Mouse (Mus musculus) c-Kit-negative CD71-positive TER-119-positive erythroid progenitor cells, embryonic 14.5 days (primary cell): ENCODE measurements at regions not wholly inside any gene's neighbourhood (a gene's known extent, or its start where the extent isn't known, plus 50 kb on each side); places are given as distances from the start of the nearest gene placed in this dataset.

Experiments
- DNase-seq: peaks from one replicate; pipeline ENCODE4 v3.0.0-alpha.2; 2013; ENCODE audit warnings: low read depth, low spot score

DNA sequence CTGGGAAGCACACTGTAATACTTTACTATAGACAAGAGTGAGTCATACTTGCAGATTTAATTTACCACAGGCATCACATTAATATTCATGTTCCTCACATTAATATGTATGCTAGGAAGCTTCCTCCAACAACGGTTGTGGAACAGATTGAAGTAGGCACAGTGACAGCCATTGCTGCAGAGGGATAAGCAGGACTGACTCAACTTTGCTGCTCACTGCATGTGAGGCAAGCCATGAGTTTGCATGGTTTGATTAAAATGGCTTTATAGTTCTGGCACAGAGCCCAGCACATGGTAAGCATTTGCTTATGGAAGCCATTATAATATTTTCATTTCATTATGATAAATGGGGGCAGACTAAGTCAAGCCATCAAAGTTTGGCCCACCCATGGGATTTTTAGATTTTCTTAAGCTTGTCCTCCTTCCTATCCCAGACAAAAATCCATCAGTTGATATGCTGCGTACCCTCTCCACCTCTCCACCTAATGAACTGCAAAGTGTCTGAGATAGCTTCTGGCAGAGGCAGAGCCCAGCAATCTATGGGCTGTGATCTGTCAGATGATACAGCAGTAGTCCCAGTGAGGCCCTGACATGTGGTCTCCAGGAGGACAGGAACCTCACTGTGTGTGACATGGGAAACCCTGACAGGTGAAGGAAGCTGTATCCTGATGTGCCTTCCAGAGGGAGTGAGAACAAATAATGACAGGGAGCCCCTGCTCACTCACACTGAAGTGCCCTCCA lies 109.6 kb upstream of the Arrdc4 start:
- DNase-seq: no peak

GRCm38 (mm10) chr7:68851981-68852575 lies 103.0 kb upstream of the Arrdc4 start:
- DNase-seq: no peak

DNA sequence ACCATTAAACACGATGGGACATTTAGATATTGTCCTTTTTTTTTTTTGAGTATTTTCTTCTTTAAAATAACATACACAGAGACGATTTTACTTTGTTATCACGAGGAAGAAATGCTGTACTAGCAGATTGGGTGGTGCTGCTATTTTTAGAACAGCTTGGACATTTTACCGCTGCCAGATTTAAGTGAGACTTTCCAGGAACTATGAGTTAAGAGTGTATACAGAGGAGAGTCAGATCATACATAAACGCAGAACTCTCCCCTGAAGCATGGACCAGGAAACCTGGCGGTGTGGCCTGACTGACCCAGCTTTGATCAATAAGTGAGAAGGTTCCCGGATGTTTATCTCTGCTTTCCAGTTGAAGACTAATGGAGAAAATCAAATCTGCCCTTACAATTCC lies 95.6 kb upstream of the Arrdc4 start:
- DNase-seq: no peak

- DNase-seq: no peak
These were observed 94.3 kb upstream of the Arrdc4 start for GRCm38 (mm10) chr7:68843374-68843773.

GRCm38 (mm10) chr7:68833977-68834791 lies 85.1 kb upstream of the Arrdc4 start:
- DNase-seq: no peak

- DNase-seq: no peak
These were observed 84.5 kb upstream of the Arrdc4 start for GRCm38 (mm10) chr7:68833517-68833916.

- DNase-seq: peak; percentile 13
These were observed 80.8 kb upstream of the Arrdc4 start for GRCm38 (mm10) chr7:68829861-68830260.

GRCm38 (mm10) chr7:68824399-68824798 lies 75.4 kb upstream of the Arrdc4 start:
- DNase-seq: no peak

GRCm38 (mm10) chr7:68823646-68824045 lies 74.6 kb upstream of the Arrdc4 start:
- no peak for DNase-seq

- DNase-seq: peak; percentile 17
These were observed 74.1 kb upstream of the Arrdc4 start for GRCm38 (mm10) chr7:68823189-68823588.

GRCm38 (mm10) chr7:68814823-68815666 lies 66.0 kb upstream of the Arrdc4 start:
- no peak for DNase-seq

- no peak for DNase-seq
These were observed 60.7 kb upstream of the Arrdc4 start for GRCm38 (mm10) chr7:68809782-68810181.
